Mouse (Mus musculus) liver, adult (tissue): ENCODE data around the gene Hddc2.

Source experiments
- GATA4 ChIP-seq: IDR thresholded peaks from 2 replicates; pipeline ENCODE4 v1.6.1; 2014; ENCODE audit warnings: mild to moderate bottlenecking, low read length; ENCODE audit not compliant: insufficient replicate concordance

Gene Hddc2

DNA sequence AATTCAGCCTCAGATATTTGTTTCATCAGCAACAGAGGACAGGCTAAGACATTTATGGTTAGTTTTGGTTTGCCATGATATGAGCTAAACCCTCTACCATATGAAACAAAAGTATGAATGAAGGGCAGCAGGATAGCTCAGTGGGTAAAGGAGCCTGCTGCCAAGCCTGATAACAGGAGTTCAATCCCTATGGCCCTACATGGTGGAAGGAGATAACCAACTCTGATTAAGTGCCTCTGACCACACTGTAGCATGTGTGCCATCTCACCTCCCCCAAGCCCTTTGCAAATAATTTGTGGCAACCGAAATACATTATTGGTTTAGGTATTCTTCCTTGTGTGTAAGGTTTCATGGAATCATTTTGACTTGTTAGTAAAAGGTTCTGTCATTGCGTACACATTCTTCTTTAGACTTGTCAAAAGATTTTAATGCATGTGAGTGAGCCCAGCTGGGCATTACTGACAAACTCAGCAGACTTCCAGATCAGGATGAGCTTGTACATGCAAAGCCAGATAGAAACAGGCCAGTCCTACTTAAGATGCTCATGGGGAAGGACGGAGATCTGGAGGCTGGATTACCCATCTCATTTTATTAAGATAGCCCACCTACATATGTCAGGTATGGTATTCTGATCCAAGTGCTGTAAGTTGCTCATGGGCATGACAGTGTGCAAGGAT is 17.2 kb downstream of the Hddc2 start:
- no peak for TF ChIP-seq GATA4

DNA sequence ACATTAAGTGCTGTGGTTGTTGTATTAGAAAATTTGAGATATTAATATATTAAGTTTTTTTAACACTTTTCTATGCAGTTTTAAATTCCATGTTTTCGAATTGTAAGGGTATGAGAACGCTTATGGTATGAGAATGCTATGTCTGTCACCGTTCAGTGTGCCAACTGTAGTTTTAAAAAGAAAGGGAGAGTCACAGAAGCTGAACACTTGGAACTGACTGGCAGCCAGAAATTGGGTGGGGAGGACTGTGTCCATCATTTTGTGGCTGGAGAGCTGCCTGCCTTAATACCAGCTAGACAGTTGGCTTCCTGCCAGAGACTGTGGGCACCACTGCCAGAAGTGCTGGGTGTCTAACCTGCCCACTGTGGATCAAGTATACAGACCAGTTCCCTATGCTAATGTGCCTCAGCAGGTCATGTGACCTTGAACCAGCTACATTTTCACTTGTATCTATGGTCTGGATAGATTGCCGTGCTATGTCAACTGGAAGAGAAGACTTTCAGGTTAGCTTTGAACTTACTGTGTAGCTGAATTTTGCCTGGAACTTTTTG is 18.1 kb downstream of the Hddc2 start:
- TF ChIP-seq GATA4 = no peak

DNA sequence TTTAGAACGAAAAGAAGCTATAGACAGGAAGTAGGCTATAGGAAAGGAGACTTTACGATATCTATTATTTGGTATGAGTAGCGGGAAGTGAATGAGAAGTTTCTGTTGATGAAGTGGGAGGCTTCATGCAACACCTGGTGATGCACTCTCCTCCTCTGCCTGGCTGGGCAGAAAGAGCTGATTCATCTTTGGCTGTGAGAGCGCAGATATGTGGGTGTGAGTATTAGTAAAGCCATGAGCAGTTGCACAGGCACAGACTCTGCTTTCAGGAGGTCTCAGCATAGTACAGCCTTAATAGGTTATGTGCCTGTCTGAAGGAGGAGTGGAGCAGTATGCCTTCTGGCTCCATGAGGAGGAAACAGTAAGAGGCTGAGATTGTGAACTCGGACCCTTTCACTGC is 23.2 kb downstream of the Hddc2 start:
- no peak for TF ChIP-seq GATA4

DNA sequence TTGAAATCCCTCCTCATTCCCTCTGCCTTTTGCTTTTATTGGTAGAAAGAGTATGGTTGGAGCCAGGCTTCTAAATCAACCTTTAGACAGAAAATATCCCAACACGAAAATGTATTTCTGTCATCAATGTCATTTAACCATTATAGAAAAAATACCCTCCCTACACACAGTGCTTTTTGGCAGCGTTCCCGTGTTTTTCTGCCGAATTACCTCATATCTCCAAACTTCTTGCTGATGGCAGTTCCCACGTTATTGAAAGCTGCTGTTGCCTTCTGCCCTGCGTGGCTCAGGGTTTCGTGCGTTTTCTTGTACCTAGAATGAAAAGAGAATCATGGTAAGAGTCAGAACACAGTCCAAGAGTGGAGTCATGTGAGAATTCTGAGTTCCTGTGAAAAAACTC is 33.2 kb downstream of the Hddc2 start:
- TF ChIP-seq GATA4 = no peak

DNA sequence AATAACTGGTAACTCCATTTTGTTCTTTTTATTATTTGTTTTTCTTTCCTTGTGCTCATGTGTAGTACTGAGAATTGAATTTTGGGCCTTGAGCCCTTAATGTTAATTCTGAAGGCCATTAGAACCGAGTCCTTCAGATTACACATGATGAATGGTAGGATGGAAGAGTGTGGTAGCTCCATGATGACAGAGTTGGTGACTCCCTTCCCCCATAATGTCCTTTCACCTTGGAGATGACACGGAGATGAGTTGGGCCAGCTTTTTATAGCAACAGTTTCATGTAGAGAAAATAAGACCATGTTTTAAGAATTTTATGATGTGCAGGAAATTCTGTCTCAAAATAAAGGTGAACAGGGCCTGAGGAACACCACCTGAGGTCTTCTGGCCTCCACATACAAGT is 37.9 kb downstream of the Hddc2 start:
- TF ChIP-seq GATA4 = no peak

DNA sequence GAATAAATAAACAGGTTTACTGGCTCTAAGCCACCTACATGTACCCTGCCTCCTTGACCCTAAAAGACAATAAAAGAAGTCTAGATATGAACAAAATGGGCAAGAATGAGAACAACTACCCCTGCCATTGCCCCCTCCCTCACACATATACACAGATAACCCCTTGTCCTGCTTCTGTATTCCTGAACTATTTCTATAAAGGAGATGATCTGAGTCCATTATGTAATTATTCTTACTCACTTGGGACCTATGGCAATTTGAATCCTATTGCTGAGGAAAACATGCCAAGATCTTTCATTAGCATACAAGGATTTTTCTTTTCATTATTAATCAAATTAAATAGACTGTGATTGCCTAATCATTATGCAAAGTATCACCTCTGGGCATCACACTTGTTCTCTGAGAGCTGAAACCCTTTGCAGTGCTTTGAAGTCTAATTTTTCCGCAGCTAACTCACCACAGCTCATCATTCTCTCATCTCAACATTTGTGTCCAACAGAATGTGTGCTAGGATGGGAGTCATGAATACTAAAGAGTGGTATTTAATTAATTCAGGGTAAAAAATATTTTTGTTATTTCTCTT is 39.8 kb downstream of the Hddc2 start:
- no peak for TF ChIP-seq GATA4

DNA sequence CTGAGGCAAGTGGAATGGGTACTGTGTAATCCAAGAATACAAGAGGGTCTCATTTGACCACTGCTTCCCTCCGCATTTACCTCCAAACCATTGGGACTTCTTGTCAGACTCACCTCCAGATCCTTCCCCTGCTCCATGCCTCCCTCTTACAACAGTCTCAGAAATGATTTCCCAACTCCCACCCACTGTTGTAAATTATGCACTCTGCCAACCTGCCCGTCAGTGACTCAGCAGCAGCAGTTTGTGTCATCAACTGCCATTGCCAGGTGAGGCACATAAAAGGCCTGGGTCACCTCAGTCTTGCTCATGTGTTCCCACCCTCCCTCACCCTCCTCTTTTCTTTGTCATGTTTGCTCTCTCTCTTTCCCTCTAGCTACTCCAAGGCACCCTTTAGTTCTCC is 41.0 kb downstream of the Hddc2 start:
- no peak for TF ChIP-seq GATA4

DNA sequence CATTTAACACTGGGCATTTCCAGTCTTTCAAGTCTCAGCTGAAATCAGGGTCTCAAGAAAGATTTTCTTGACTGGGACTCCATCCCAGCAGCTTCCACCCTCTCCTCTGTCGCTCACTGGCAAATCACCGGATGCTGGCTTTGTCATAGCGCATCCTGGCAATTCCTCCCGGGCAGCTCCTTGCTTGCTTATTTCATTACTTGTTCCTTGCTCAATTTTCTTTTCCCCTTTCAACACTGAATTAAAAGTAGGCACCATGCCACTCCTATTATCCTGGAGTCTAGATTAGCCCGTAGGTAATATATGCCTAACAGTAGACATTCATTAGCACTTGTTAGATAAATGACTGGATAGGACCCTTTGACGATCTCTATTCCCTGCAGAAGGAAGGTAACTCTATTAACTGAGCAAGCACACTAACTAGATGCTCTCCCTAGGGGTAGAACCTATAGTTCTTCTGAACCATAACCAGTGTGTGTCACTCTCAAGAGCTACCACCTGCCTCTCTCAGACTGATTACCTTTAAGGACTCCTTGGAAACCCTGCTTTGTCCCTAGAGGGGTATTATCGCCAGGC is 41.8 kb downstream of the Hddc2 start:
- TF ChIP-seq GATA4 = no peak

DNA sequence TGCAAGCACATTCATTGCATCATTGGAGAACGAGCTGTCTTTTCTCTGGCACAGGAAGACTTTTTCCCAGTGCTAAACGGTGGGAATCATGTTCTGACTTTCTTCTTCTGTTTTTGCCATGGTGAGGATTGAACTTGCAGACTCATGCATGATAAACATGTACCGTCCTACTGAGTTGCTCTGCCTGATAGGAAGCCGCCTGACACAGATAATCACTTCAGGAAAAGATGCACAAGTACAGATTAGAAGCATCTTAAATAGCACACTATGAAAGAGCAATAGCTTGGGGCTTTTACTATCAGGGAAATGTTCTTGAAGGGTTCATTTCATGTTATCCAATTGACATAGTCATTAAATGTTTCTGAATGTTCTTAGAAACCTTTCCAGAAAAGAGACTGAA is 46.6 kb downstream of the Hddc2 start:
- no peak for TF ChIP-seq GATA4
